Mouse (Mus musculus) MEL (cell line): Measurements from ENCODE around the gene Tmc6. TPM values are rescaled to one million over a fixed set of nuclear protein-coding genes. Genes with fewer than 3 reads are reported as not detected.

Experiments
- DNase-seq: peaks from one replicate; pipeline ENCODE4 v3.0.0; 2011; ENCODE audit warnings: low read depth, low spot score
- H3K27ac ChIP-seq: 2 replicates; pipeline ENCODE4 v1.5.1; 2012; ENCODE audit warnings: low read depth, mild to moderate bottlenecking, control low read depth, low read length, moderate library complexity; ENCODE audit not compliant: control insufficient read depth
- H3K27me3 ChIP-seq, 2 experiments: fragments of 150-350 bp in 1 of 2; sonication (generic) in 1 of 2; 2 replicates each; pipeline ENCODE4 v1.6.1; 2012; ENCODE audit warnings: low read length in 2 of 2, mild to moderate bottlenecking in 2 of 2, improper control_type of control experiment in 1 of 2, moderate library complexity in 1 of 2; ENCODE audit not compliant: insufficient read depth in 2 of 2, control insufficient read depth in 1 of 2
- H3K36me3 ChIP-seq, 2 experiments: 2 replicates each; pipeline ENCODE4 v1.6.1; 2012 to 2014; ENCODE audit warnings: low read length in 2 of 2, improper control_type of control experiment in 1 of 2, inconsistent platforms in 1 of 2, mild to moderate bottlenecking in 1 of 2; ENCODE audit not compliant: insufficient read depth in 2 of 2, control insufficient read depth in 1 of 2
- H3K4me1 ChIP-seq, 2 experiments: fragments of 150-350 bp in 1 of 2; sonication (generic) in 1 of 2; 2 replicates each; pipeline ENCODE4 v1.6.1; 2012; ENCODE audit warnings: low read length in 2 of 2, improper control_type of control experiment in 1 of 2, mild to moderate bottlenecking in 1 of 2; ENCODE audit not compliant: insufficient read depth in 2 of 2, control insufficient read depth in 1 of 2
- H3K4me3 ChIP-seq, 2 experiments: fragments of 150-350 bp in 1 of 2; sonication (generic) in 1 of 2; 2 replicates each; pipeline ENCODE4 v1.5.1; 2012; ENCODE audit warnings: low read depth in 2 of 2, low read length in 2 of 2, mild to moderate bottlenecking in 2 of 2, moderate library complexity in 2 of 2, control low read depth in 1 of 2, improper control_type of control experiment in 1 of 2; ENCODE audit not compliant: control insufficient read depth in 1 of 2, insufficient read depth in 1 of 2
- H3K79me2 ChIP-seq: 2 replicates; pipeline ENCODE4 v1.6.1; 2012; ENCODE audit warnings: mild to moderate bottlenecking, low read length, moderate library complexity; ENCODE audit not compliant: control insufficient read depth, poor library complexity, insufficient read depth
- H3K9ac ChIP-seq: 2 replicates; pipeline ENCODE4 v1.6.1; 2012; ENCODE audit warnings: low read depth, mild to moderate bottlenecking, control low read depth, low read length, moderate library complexity; ENCODE audit not compliant: control insufficient read depth, poor library complexity, severe bottlenecking
- H3K9me3 ChIP-seq: fragments of 150-350 bp; sonication (generic); replicated peaks from 2 replicates; pipeline ENCODE4 v1.6.1; 2012; ENCODE audit warnings: mild to moderate bottlenecking, low read length, improper control_type of control experiment, moderate library complexity; ENCODE audit not compliant: insufficient read depth
- CHD2 ChIP-seq: IDR thresholded peaks from 2 replicates; pipeline ENCODE4 v1.6.1; 2011; ENCODE audit warnings: low read length, improper control_type of control experiment
- CTCF ChIP-seq, 3 experiments: IDR thresholded peaks in 2 of 3; conservative IDR thresholded peaks in 1 of 3; 2 replicates each; pipeline ENCODE4 v1.5.1; 2011 to 2012; ENCODE audit warnings: low read length in 3 of 3, low read depth in 2 of 3, mild to moderate bottlenecking in 2 of 3, improper control_type of control experiment in 1 of 3, inconsistent platforms in 1 of 3, mixed read lengths in 1 of 3, moderate library complexity in 1 of 3; ENCODE audit not compliant: control insufficient read depth in 1 of 3, insufficient read depth in 1 of 3, poor library complexity in 1 of 3, severe bottlenecking in 1 of 3
- EP300 ChIP-seq, 2 experiments: IDR thresholded peaks; 2 replicates each; pipeline ENCODE4 v1.6.1; 2011; ENCODE audit warnings: improper control_type of control experiment in 2 of 2, low read length in 2 of 2, low read depth in 1 of 2, mild to moderate bottlenecking in 1 of 2
- ETS1 ChIP-seq: IDR thresholded peaks from 2 replicates; pipeline ENCODE4 v1.6.1; 2012; ENCODE audit warnings: low read depth, mild to moderate bottlenecking, inconsistent platforms, low read length, improper control_type of control experiment, moderate library complexity
- MEF2A ChIP-seq: IDR thresholded peaks from 2 replicates; pipeline ENCODE4 v1.6.1; 2014; ENCODE audit warnings: low read depth, mild to moderate bottlenecking, inconsistent platforms, low read length, improper control_type of control experiment; ENCODE audit not compliant: poor library complexity, insufficient replicate concordance, severe bottlenecking; ENCODE audit errors: extremely low read depth
- POLR2AphosphoS2 ChIP-seq: IDR thresholded peaks from 2 replicates; pipeline ENCODE4 v1.6.1; 2011; ENCODE audit warnings: low read length, improper control_type of control experiment
- RCOR1 ChIP-seq: IDR thresholded peaks from 2 replicates; pipeline ENCODE4 v1.6.1; 2012; ENCODE audit warnings: low read depth, mild to moderate bottlenecking, inconsistent platforms, low read length, improper control_type of control experiment
- SMC3 ChIP-seq: IDR thresholded peaks from 2 replicates; pipeline ENCODE4 v1.6.1; 2011; ENCODE audit warnings: low read depth, low read length, improper control_type of control experiment
- TBP ChIP-seq: IDR thresholded peaks from 2 replicates; pipeline ENCODE4 v1.8.0; 2011; ENCODE audit warnings: low read depth, low read length, improper control_type of control experiment
- ZKSCAN1 ChIP-seq: IDR thresholded peaks from 2 replicates; pipeline ENCODE4 v1.6.1; 2012; ENCODE audit warnings: low read depth, mild to moderate bottlenecking, inconsistent platforms, low read length, improper control_type of control experiment, moderate library complexity
- polyA plus RNA-seq, 2 experiments: library from polyadenylated mRNA; stranded (reverse) in 1 of 2; unstranded in 1 of 2; fragments of >175 nt in 1 of 2; fragments of >200 nt in 1 of 2; gene quantifications; 2 replicates each; pipeline versions ENCODE4 v1.2.1 to v1.2.4; 2012; ENCODE audit warnings: low replicate concordance in 2 of 2, low read depth in 1 of 2; ENCODE audit not compliant: insufficient read length in 2 of 2, insufficient read depth in 1 of 2, missing spikeins in 1 of 2
- total RNA-seq: library from RNA; depleted of rRNA; stranded (reverse); fragments of 300-350 nt; gene quantifications from 2 replicates; pipeline ENCODE4 v1.2.3, GENCODE M21; 2012

The Tmc6 gene
- total and polyA plus RNA-seq, 3 experiments = 48.8 to 61.2 TPM; not detected in 1

GRCm38 (mm10) chr11:117728245-117728644 lies 53.8 kb downstream of the Tmc6 start:
- TF ChIP-seq MEF2A = no peak
- TF ChIP-seq CHD2 = no peak
- TF ChIP-seq EP300 (IDR thresholded peaks at IDR 0.05; ENCODE audit: low read depth in 1 of 2, low read length in 2 of 2) = no peak
- TF ChIP-seq POLR2AphosphoS2 = no peak
- H3K36me3 ChIP-seq = peaks cover 0 to 12% of the 10 kb centered on the region in 2 experiments; a peak in 2 of 4 replicates
- no peaks in the 10 kb centered on the region for H3K27me3 ChIP-seq
- no peaks in the 10 kb centered on the region for H3K79me2 ChIP-seq
- no peak overlapping the region for H3K27ac ChIP-seq
- H3K9ac ChIP-seq = no peak overlapping the region
- H3K9me3 ChIP-seq = no peaks in the 10 kb centered on the region
- peaks cover 5 to 13% of the 10 kb centered on the region in 2 experiments for H3K4me1 ChIP-seq
- no peak for DNase-seq
- no peak overlapping the region for H3K4me3 ChIP-seq

- Histone ChIP-seq H3K27me3 (no peaks in the 10 kb centered on the region), H3K4me3 (no peak overlapping the region), H3K4me1 (peaks cover 5 to 17% of the 10 kb centered on the region in 2 experiments), H3K27ac (no peak overlapping the region), H3K36me3 (peaks cover 0 to 12% of the 10 kb centered on the region in 2 experiments; a peak in 3 of 4 replicates), H3K79me2 (no peaks in the 10 kb centered on the region), H3K9ac (no peak overlapping the region), H3K9me3 (no peaks in the 10 kb centered on the region)
- DNase-seq = peak; percentile 32
- TF ChIP-seq ZKSCAN1 (no peak), ETS1 (no peak), MEF2A (no peak), RCOR1 (no peak), CTCF (IDR thresholded peaks at IDR 0.05 in 2 of 3, conservative IDR thresholded peaks at IDR 0.05 in 1 of 3; ENCODE audit: control insufficient read depth in 1 of 3, insufficient read depth in 1 of 3, low read depth in 2 of 3, low read length in 3 of 3, poor library complexity in 1 of 3, severe bottlenecking in 1 of 3) (no peak)
Observed at GRCm38 (mm10) chr11:117727031-117727430, 55.0 kb downstream of the Tmc6 start.

GRCm38 (mm10) chr11:117724604-117725301 lies 57.2 kb downstream of the Tmc6 start:
- Histone ChIP-seq H3K4me1 (peaks cover 5 to 17% of the 10 kb centered on the region in 2 experiments), H3K36me3 (peaks cover 7 to 12% of the 10 kb centered on the region in 2 experiments), H3K79me2 (no peaks in the 10 kb centered on the region), H3K27me3 (no peaks in the 10 kb centered on the region), H3K4me3 (no peak overlapping the region), H3K9ac (no peak overlapping the region), H3K27ac (no peak overlapping the region), H3K9me3 (no peaks in the 10 kb centered on the region)
- TF ChIP-seq SMC3 = no peak
- 0 out of 2 replicates have a peak, but pooled peaks have one; percentile 42 for TF ChIP-seq TBP
- peak; percentile 64 for DNase-seq
